Mouse (Mus musculus) stomach, postnatal 0 days (tissue): ENCODE results near the gene Kcnip4. TPM values are rescaled to one million over a fixed set of nuclear protein-coding genes. Genes with fewer than 3 reads are reported as not detected.

Source experiments
- ATAC-seq: fragments of 200-750 bp; cut with Nextera tagmentation; 2 replicates; pipeline ENCODE4 v1.8.0; 2017; ENCODE audit not compliant: low FRiP score, low TSS enrichment
- DNase-seq: peaks from one replicate; pipeline ENCODE4 v3.0.0-alpha.2; 2016; ENCODE audit warnings: low spot score
- H3K27ac ChIP-seq: fragments of 300-500 bp; sonication (generic); replicated peaks from 2 replicates; pipeline ENCODE4 v1.5.1; 2014; ENCODE audit warnings: mild to moderate bottlenecking, control low read depth
- H3K27me3 ChIP-seq: fragments of 300-500 bp; sonication (generic); 2 replicates; pipeline ENCODE4 v1.6.1; 2014; ENCODE audit warnings: low read length; ENCODE audit not compliant: control insufficient read depth, insufficient read depth
- H3K36me3 ChIP-seq: fragments of 300-500 bp; sonication (generic); 2 replicates; pipeline ENCODE4 v1.6.1; 2014; ENCODE audit warnings: low read length, mixed read lengths; ENCODE audit not compliant: control insufficient read depth, insufficient read depth
- H3K4me1 ChIP-seq: fragments of 300-500 bp; sonication (generic); replicated peaks from 2 replicates; pipeline ENCODE4 v1.6.1; 2014; ENCODE audit warnings: antibody characterized with exemption; ENCODE audit not compliant: control insufficient read depth, insufficient read depth
- H3K4me2 ChIP-seq: fragments of 300-500 bp; sonication (generic); replicated peaks from 2 replicates; pipeline ENCODE4 v1.6.1; 2014; ENCODE audit warnings: low read depth, mild to moderate bottlenecking, control low read depth, moderate library complexity
- H3K4me3 ChIP-seq: fragments of 300-500 bp; sonication (generic); 2 replicates; pipeline ENCODE4 v1.5.1; 2014; ENCODE audit warnings: low read depth, low read length, control low read depth
- H3K9ac ChIP-seq: fragments of 300-500 bp; sonication (generic); 2 replicates; pipeline ENCODE4 v1.6.1; 2014; ENCODE audit warnings: mild to moderate bottlenecking, low read length, control low read depth, mixed read lengths
- H3K9me3 ChIP-seq: fragments of 300-500 bp; sonication (generic); 2 replicates; pipeline ENCODE4 v1.6.1; 2016; ENCODE audit warnings: low read length; ENCODE audit not compliant: control insufficient read depth
- CTCF ChIP-seq: IDR thresholded peaks from 2 replicates; pipeline ENCODE4 v1.5.1; 2016; ENCODE audit warnings: antibody characterized with exemption, low read depth, mild to moderate bottlenecking, moderate library complexity
- EP300 ChIP-seq: optimal IDR thresholded peaks from 2 replicates; pipeline ENCODE3; 2016; ENCODE audit warnings: antibody characterized with exemption
- WGBS: fragments of 180-500 bp; shearing (Covaris S2); extraction: QIAGEN DNeasy Blood & Tissue Kit; methylation state at CpG from one replicate; pipeline ENCODE4 v1.1.7; 2014; 5-methylcytosine and 5-hydroxymethylcytosine counted together
- polyA plus RNA-seq: library from polyadenylated mRNA; unstranded; fragments of >200 nt; fragmentation: Nextera tagmentation; extraction: Ambion mirVana; gene quantifications from 2 replicates; pipeline ENCODE4 v1.2.1, GENCODE M21; 2015

The Kcnip4 gene
- polyA plus RNA-seq, 1 experiment from 2014 or later = 1.3 TPM

DNA sequence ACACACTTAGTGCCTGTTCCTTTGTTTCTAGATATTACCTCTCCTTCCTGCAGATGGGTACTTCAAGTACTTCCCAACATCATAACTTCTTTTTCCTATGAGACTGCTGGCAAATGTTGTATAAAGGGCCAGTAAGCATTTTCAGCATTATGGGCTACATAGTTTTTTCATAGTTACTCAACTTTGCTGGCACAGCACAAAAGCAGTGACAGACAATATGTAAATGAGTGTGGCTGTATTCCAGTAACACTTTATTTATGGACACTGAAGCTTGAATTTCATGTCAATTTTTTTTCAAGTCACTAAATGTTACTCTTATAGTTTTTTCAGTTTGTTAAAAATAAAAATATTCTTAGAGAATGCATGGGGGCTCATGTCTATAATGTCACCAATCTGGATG lies 105.0 kb downstream of the Kcnip4 start:
- Histone ChIP-seq H3K9me3 (no peaks in the 10 kb centered on the region), H3K9ac (no peak overlapping the region), H3K4me2 (no peak overlapping the region), H3K4me1 (no peaks in the 10 kb centered on the region), H3K4me3 (no peak overlapping the region), H3K27me3 (no peaks in the 10 kb centered on the region), H3K27ac (no peak overlapping the region), H3K36me3 (no peaks in the 10 kb centered on the region)
- DNase-seq (no peak), ATAC-seq (no peak)
- TF ChIP-seq CTCF (no peak), EP300 (no peak)

DNA sequence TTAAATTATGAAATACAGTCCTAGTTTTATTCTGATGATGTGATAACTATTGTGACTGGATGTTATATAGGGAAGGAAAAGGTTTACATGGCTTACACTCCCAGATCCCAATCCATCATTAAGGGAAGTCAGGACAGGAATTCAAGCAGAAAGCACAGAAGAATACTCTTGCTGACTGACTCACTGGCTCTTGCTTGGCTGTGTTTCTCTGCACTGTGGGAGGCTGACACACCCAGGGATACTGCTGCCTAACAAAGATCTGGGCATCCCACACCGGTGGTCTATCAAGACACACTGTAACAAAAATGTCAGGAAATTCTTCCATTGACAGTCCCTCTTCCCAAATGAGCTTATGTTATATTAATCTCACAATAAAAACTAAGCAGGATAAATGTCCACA lies 116.4 kb downstream of the Kcnip4 start:
- Histone ChIP-seq H3K27ac (no peak overlapping the region), H3K27me3 (no peaks in the 10 kb centered on the region), H3K4me1 (no peaks in the 10 kb centered on the region), H3K36me3 (no peaks in the 10 kb centered on the region), H3K4me3 (no peak overlapping the region), H3K4me2 (no peak overlapping the region), H3K9me3 (no peaks in the 10 kb centered on the region), H3K9ac (no peak overlapping the region)
- no peak for TF ChIP-seq CTCF
- no peak for TF ChIP-seq EP300
- no peak for DNase-seq
- no peak for ATAC-seq
- 67% methylated on average over 1 of the region's 1 CpGs for WGBS

DNA sequence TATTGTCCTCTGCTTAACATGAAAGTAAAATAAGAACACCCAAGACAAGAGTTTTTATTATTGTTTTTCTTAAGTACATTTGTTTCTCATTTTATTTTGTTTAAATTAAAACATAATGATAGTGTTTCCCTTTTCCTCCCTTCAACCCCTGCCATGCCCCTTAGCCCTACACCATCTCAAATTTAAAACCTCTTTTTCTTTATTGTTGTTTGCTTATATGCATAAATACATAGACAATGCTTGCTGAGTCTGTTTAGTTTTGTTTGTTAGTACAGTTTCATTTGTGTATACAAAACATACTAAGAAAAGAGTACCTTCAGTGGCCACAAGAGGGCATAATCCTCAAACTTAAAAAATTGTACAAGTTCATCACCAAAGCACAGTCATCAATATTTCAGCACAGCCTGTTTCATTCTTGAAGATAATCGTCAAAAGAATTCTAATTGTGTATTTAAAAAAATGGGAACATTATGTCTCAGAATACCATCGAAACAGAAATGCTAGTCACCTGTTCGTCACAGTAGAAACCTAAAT lies 154.1 kb downstream of the Kcnip4 start:
- DNase-seq (no peak), ATAC-seq (no peak)
- Histone ChIP-seq H3K9me3 (no peaks in the 10 kb centered on the region), H3K27me3 (no peaks in the 10 kb centered on the region), H3K36me3 (no peaks in the 10 kb centered on the region), H3K4me2 (no peak overlapping the region), H3K4me3 (no peak overlapping the region), H3K27ac (no peak overlapping the region), H3K9ac (no peak overlapping the region), H3K4me1 (no peaks in the 10 kb centered on the region)
- 44% methylated on average over 3 of the region's 3 CpGs for WGBS
- TF ChIP-seq CTCF = peak; percentile 76
- no peak for TF ChIP-seq EP300

DNA sequence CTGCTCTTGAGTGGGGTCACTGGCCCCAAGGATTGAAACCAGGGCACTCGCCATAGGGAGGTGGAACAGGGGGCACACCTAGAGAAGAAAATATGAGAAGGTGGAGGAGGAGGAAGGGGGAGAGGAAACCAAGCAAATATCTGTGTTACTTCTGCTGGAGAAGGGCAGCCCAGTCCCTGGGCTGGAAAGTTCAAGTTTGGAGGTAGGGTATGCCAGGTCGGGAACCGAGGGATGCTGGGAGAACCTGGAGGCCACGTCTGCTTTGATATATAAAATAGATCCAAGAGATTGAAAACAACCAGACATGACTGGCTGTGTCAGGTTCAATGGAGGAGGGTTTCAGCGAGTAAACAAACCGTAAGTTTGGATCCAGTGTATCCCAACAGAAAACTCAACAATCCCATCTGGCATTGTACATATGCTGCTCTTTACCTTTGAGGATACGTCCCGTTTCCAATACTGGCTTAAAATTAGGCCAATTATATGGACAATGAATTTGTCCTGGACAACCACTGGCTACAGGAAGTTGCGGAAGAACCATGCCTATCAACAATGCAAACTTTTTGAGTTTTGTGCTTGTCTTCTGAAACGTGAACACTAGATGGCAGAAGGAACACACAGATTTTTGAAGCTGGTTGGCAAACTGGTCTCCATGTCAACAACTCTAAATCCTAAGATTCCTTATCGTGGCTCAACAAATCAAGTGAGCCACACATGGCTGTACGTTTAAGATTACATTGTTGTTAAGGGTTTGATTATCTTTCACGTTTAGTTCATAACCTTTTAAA lies 155.9 kb downstream of the Kcnip4 start:
- no peaks in the 10 kb centered on the region for H3K4me1 ChIP-seq
- WGBS = 43% methylated on average over 13 of the region's 13 CpGs
- no peak overlapping the region for H3K4me3 ChIP-seq
- no peaks in the 10 kb centered on the region for H3K9me3 ChIP-seq
- no peaks in the 10 kb centered on the region for H3K27me3 ChIP-seq
- H3K4me2 ChIP-seq = no peak overlapping the region
- TF ChIP-seq EP300 (no peak), CTCF (peak; percentile 86)
- no peak for ATAC-seq
- no peak overlapping the region for H3K9ac ChIP-seq
- H3K27ac ChIP-seq = no peak overlapping the region
- no peak for DNase-seq
- H3K36me3 ChIP-seq = no peaks in the 10 kb centered on the region

DNA sequence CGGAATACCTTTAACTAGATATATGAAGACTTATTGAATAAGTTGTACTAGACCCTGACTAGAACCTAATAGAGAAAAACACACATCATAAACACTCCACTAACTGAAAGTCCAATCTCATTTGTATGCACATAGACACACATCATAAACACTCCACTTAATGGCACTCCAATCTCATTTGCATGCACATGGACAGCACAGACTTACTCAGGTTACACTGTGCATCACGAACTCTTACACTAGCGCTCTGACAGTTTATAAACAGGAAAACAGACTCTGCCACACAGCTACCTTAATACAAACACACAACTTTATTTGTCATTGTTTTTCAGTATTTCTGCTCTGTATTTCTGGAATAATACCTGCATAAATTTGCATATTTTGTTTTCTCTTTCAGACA lies 168.3 kb downstream of the Kcnip4 start:
- whole genome bisulfite sequencing = 66% methylated on average over 3 of the region's 3 CpGs
- TF ChIP-seq CTCF (no peak), EP300 (no peak)
- H3K9me3 ChIP-seq = no peaks in the 10 kb centered on the region
- no peak overlapping the region for H3K4me2 ChIP-seq
- no peaks in the 10 kb centered on the region for H3K27me3 ChIP-seq
- no peak overlapping the region for H3K4me3 ChIP-seq
- H3K4me1 ChIP-seq = no peaks in the 10 kb centered on the region
- no peaks in the 10 kb centered on the region for H3K36me3 ChIP-seq
- no peak overlapping the region for H3K27ac ChIP-seq
- no peak overlapping the region for H3K9ac ChIP-seq
- ATAC-seq = no peak
- DNase-seq = no peak

DNA sequence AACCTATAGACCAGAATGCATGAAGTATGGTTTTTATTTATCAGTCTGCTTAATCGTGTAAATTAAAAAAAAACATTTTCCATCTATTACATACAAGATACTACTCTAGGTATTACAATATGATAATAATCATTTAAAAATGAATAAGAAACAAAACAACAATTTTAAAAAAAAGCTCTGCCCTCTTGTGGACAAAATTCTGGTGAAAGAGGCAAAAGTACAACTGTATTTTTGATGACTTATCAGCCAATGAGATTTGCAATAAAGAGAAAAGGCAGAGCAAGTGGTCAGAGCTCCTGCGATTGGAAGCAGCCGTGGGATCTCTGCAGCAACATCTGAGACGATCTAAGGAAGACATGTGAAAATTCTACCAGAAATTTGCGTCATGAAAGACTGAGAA lies 172.6 kb downstream of the Kcnip4 start:
- DNase-seq = no peak
- H3K4me1 ChIP-seq = no peaks in the 10 kb centered on the region
- no peaks in the 10 kb centered on the region for H3K9me3 ChIP-seq
- no peak overlapping the region for H3K27ac ChIP-seq
- WGBS = 77% methylated on average over 5 of the region's 5 CpGs
- ATAC-seq = no peak
- H3K4me2 ChIP-seq = no peak overlapping the region
- H3K9ac ChIP-seq = no peak overlapping the region
- no peaks in the 10 kb centered on the region for H3K27me3 ChIP-seq
- TF ChIP-seq CTCF (peak; percentile 12; the same call in 1 of the 2 replicates), EP300 (no peak)
- H3K36me3 ChIP-seq = no peaks in the 10 kb centered on the region
- no peak overlapping the region for H3K4me3 ChIP-seq
